Comparison of ENCODE assay signal across 34 mouse cellular contexts in the genomic region with DNA sequence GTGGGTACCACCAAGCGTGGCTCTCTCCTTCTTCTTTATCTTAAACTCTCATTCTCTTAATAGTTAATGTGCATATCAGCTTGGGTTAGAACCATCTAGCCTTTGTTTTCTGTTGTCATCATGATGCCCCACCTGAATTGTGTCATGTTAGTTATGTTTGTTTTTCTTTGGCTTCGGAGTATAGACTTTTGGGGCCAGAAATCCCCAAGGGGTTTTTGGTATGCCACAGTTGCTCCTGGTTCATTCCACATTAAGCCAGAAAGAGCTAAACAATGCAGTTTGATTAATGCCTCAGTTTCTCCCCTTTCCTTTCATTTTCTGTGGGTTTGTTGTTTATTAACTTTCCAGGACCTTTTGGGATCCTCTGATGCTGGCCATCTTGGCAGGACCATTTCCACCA. TPM values are rescaled to one million over a fixed set of nuclear protein-coding genes. Genes with fewer than 3 reads are reported as not detected.
"Had no signal": no experiment of that assay in that cellular context is flagged by ENCODE, and none has a peak within 500 bp of the region (broad histone marks: within the 10 kb centered on the region; RNA-seq: fewer than 3 reads in every experiment).

No protein-coding gene starts in this region.

- H3K27ac ChIP-seq: embryonic facial prominence, embryonic 10.5 days; embryonic facial prominence, embryonic 12.5 days; embryonic facial prominence, embryonic 13.5 days; embryonic facial prominence, embryonic 15.5 days; forebrain, embryonic 10.5 days; forebrain, embryonic 12.5 days; forebrain, embryonic 13.5 days; forebrain, embryonic 15.5 days; heart, adult 2 months had no signal

- H3K9ac ChIP-seq: embryonic facial prominence, embryonic 12.5 days; embryonic facial prominence, embryonic 13.5 days; embryonic facial prominence, embryonic 15.5 days; forebrain, embryonic 12.5 days; forebrain, embryonic 13.5 days; forebrain, embryonic 15.5 days; forebrain, postnatal 0 days had no signal

- DNase-seq: cerebellum, adult 8-10 months; cerebellum, adult 9-10 months; cerebellum, adult 9-11 months; cerebellum, postnatal 10 days; cerebellum, postnatal 14 days; cerebellum, postnatal 25 days; cerebellum, postnatal 36 days; embryo, embryonic 11 days; forebrain, postnatal 0 days; gastrocnemius, adult 2 months; gastrocnemius, postnatal 10 days; gastrocnemius, postnatal 14 days; gastrocnemius, postnatal 36 days; heart, adult 18-20 months; heart, adult 2 months had no signal

- H3K36me3 ChIP-seq: embryonic facial prominence, embryonic 10.5 days; embryonic facial prominence, embryonic 12.5 days; embryonic facial prominence, embryonic 13.5 days; embryonic facial prominence, embryonic 15.5 days; forebrain, embryonic 10.5 days; forebrain, embryonic 12.5 days; forebrain, embryonic 15.5 days had no signal

- H3K9me3 ChIP-seq: embryonic facial prominence, embryonic 10.5 days; embryonic facial prominence, embryonic 12.5 days; embryonic facial prominence, embryonic 13.5 days; embryonic facial prominence, embryonic 15.5 days; forebrain, embryonic 10.5 days; forebrain, embryonic 12.5 days; forebrain, embryonic 13.5 days; forebrain, embryonic 15.5 days had no signal

- ATAC-seq: forebrain, embryonic 13.5 days; forebrain, embryonic 14.5 days; forebrain, embryonic 15.5 days; forebrain, embryonic 16.5 days; forebrain, postnatal 0 days had no signal

- H3K4me2 ChIP-seq: embryonic facial prominence, embryonic 12.5 days; embryonic facial prominence, embryonic 13.5 days; embryonic facial prominence, embryonic 15.5 days; forebrain, embryonic 12.5 days; forebrain, embryonic 13.5 days; forebrain, embryonic 15.5 days had no signal

- H3K4me3 ChIP-seq: embryonic facial prominence, embryonic 10.5 days; embryonic facial prominence, embryonic 12.5 days; embryonic facial prominence, embryonic 13.5 days; embryonic facial prominence, embryonic 15.5 days; erythroblast, embryonic 14.5 days; forebrain, embryonic 10.5 days; forebrain, embryonic 12.5 days; forebrain, embryonic 13.5 days; forebrain, embryonic 15.5 days; gastrocnemius, adult 2 months; heart, adult 2 months had no signal

- H3K27me3 ChIP-seq: embryonic facial prominence, embryonic 12.5 days; embryonic facial prominence, embryonic 13.5 days; embryonic facial prominence, embryonic 15.5 days; forebrain, embryonic 12.5 days; forebrain, embryonic 13.5 days; forebrain, embryonic 15.5 days had no signal

- H3K4me1 ChIP-seq: embryonic facial prominence, embryonic 10.5 days; embryonic facial prominence, embryonic 12.5 days; forebrain, embryonic 10.5 days; forebrain, embryonic 12.5 days; forebrain, embryonic 13.5 days; forebrain, embryonic 15.5 days had no signal

RNA-seq across cellular contexts. Expression of gene Capns2, which starts 7.2 kb away (rescaled TPM):
- total RNA-seq: gastrocnemius, adult 18-20 months; gastrocnemius, adult 2 months; gastrocnemius, adult 8-10 months; gastrocnemius, postnatal 14 days; gastrocnemius, postnatal 25 days; gastrocnemius, postnatal 36 days; heart, adult 18-20 months; heart, adult 2 months; heart, adult 8-10 months had no signal
- polyA plus RNA-seq: embryonic facial prominence, embryonic 10.5 days; embryonic facial prominence, embryonic 11.5 days; erythroblast, embryonic 14.5 days; forebrain, embryonic 11.5 days; forebrain, embryonic 13.5 days; forebrain, embryonic 14.5 days; forebrain, embryonic 16.5 days; forebrain, postnatal 0 days; heart, adult 2 months had no signal

RNA-seq across cellular contexts. Expression of gene Slc6a2, which starts 51.4 kb away (rescaled TPM):
- total RNA-seq: common myeloid progenitor, adult 5-6 weeks; forebrain, postnatal 0 days; granulocyte monocyte progenitor cell, adult 5-6 weeks had no signal
- polyA plus RNA-seq: erythroblast, embryonic 14.5 days; forebrain, embryonic 10.5 days; forebrain, embryonic 11.5 days; forebrain, embryonic 12.5 days; forebrain, embryonic 13.5 days; forebrain, embryonic 14.5 days; forebrain, embryonic 16.5 days; forebrain, postnatal 0 days had no signal
